Mouse (Mus musculus) left cerebral cortex, adult 2 months (tissue): ENCODE data around the gene Psg16. TPM values are rescaled to one million over a fixed set of nuclear protein-coding genes. Genes with fewer than 3 reads are reported as not detected.

Experiments used
- DNase-seq, 2 experiments: peaks; one replicate each; pipeline ENCODE4 v3.0.0; 2021 to 2022; ENCODE audit warnings: low spot score in 2 of 2, mixed read lengths in 1 of 2; ENCODE audit errors: extremely low spot score in 1 of 2
- H3K27ac ChIP-seq: fragments of 200-600 bp; 2 replicates; pipeline ENCODE4 v1.8.1; 2022
- H3K4me3 ChIP-seq: fragments of 200-600 bp; 2 replicates; pipeline ENCODE4 v1.8.1; 2022
- CTCF ChIP-seq: fragments of 200-600 bp; IDR thresholded peaks from 2 replicates; pipeline ENCODE4 v1.8.1; 2022; ENCODE audit warnings: antibody characterized with exemption, mild to moderate bottlenecking, moderate library complexity
- intact Hi-C: fragments of 180-260 bp; cut with DNase I; formaldehyde crosslinking; loops from one replicate; pipeline ENCODE4 v1.15.1; 2025
- total RNA-seq, 2 experiments: library from RNA; stranded (reverse); gene quantifications; 2 replicates each; pipeline ENCODE4 v1.2.3; 2021

Psg16 gene
- total RNA-seq, 2 experiments from 2014 or later, result 3.6 to 5.6 TPM

DNA sequence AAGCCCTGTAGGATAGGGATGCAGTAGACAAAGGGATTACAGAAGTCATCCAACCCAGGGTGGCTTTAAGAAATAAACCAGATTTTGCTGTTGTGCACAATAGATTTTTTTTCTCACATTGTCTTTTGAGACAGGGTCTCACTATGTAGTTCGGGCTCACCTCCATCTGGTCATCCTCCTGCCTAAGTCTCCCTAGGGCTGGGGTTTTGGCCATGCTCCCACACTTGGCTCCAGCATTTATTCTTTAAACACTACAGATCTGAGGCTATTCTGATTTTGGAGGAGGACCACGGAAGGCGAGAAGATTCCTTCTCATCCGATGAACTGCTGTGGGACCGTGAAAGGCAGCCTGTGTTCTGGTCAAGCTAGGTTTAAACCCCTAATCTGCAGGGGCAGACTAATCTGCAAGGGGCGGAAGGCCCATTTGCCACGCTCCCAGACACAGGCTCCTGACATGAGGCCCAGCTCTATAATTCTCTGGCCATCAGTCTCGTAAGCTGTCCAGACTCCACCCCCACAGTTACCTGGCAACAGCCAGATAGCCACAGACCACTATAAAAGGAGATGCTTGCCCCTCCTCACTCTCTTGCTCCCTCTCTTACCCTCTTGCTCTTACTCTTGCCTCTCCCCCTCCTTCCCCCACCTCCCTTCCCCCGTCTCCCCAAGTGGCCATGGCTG lies 35.7 kb upstream of the Psg16 start:
- Histone ChIP-seq H3K27ac (no peak overlapping the region), H3K4me3 (no peak overlapping the region)
- no peak for DNase-seq
- intact Hi-C loops, result no loop called here
- no peak for TF ChIP-seq CTCF

DNA sequence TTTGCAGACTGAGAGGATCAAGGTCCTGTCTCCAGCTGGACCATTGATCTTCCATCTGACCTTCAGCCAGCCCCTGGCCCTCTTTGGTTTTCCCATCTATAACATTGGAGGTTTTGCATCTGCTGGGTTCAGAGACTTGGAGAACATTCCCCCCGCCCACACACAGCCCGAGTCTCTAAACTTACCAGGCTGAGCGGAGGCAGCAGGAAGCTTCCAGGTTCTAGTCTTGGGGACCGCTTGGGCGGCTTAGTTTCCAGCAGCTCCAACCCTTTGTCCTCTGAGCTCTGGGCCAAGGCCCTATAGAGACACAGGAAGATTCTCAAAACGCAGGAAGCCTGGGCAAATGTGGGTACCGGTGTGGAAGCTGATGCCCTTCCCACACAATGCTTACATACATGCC lies 34.5 kb upstream of the Psg16 start:
- peak in 1 of 2 experiments; percentile 54 for DNase-seq
- TF ChIP-seq CTCF, result no peak
- intact Hi-C loops, result no loop called here
- 0 out of 2 replicates have a peak overlapping the region, but pooled peaks have one; percentile 47 for H3K27ac ChIP-seq
- no peak overlapping the region for H3K4me3 ChIP-seq

DNA sequence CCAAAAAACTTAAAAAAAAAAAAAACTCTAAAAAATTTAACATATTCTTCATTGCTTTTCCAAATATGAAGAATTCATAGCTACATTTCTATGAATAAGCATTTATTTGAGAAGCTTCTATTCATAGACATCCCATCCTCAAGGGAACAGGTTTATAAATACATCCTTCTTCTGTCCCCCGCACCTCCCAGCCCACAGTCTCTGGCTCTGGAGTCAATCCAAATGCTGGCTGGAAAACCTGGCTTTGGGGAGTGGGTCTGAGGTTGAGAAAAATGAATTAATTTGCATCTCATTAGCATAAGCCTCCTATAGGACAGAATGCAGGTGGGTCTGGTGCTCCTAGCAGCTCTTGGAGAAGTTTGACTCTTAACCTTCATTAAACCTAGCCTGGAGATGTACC lies 28.1 kb upstream of the Psg16 start:
- H3K27ac ChIP-seq, result peak overlapping the region; percentile 25; the same call in 1 of the 2 replicates
- intact Hi-C loops, result no loop called here

DNA sequence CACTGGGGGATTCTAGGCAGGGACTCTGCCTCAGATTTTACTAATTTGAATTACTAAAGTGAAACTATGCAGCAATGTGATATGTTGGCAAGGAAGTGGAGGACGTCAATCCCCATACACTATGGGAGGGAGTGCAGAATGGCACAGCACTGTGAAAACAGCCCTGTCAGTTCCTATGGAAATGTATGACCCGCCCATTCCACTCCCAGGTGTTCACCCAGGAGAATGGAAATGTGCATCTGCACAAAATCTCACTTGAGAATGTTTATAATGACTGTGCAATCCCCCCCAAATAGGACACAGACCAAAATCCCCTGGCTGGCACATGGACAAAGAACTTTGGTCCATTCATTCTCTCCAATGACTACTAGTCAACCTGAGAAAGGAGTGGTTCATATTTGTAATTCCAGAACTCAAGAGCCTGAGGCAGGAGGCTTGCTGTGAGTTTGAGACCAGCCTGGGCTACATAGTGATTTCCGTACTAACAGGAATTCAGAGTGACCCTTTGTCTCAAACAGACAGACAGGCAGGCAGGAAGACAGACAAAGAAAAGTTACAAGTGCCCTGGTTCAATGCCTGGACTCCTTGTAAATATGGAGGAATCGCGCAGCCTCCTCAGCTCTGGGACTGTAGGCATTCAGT lies 26.7 kb upstream of the Psg16 start:
- DNase-seq, result no peak
- intact Hi-C loops, result no loop called here
- no peak overlapping the region for H3K4me3 ChIP-seq
- H3K27ac ChIP-seq, result no peak overlapping the region
- TF ChIP-seq CTCF, result no peak

More for the DNA sequence above, 28.1 kb upstream of the Psg16 start:
- TF ChIP-seq CTCF, result no peak
- H3K4me3 ChIP-seq, result no peak overlapping the region
- peak in 1 of 2 experiments; percentile 58 for DNase-seq

DNA sequence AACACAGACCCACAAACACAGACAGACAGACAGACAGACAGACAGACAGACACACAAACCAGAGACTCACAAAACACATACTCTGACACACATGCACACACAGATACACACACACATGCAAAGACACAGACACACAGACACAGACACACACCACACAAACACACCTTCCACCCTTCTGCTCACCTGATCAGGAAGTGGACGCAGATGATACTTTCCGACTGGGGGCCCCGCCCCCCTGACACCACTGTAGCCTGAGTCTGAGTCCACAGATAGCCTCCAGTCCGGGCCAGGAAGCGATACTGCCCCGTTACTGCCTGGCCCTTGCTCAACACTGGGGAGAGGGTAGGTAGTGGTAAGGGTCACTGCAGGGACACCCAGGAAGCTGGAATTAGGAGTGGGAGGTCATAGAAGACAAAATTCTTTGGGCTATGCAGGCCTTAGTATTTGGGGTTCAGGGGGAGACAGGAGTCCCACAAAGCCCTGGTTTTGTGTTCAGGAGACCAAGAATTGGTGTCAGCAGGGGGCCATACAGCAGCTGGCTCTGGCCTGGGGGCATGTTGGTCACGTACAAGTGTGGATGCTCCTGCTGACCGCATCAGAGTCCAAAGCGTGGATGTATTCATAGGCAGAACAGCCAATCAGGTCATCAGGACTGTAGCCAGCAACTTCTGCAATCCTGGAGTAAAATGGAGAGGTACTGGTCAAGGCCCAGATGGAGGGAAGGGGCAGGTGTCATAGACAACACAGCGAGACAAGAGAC lies 25.2 kb upstream of the Psg16 start:
- Histone ChIP-seq H3K27ac (no peak overlapping the region), H3K4me3 (no peak overlapping the region)
- intact Hi-C loops, result no loop called here
- DNase-seq, result no peak
- TF ChIP-seq CTCF, result no peak

DNA sequence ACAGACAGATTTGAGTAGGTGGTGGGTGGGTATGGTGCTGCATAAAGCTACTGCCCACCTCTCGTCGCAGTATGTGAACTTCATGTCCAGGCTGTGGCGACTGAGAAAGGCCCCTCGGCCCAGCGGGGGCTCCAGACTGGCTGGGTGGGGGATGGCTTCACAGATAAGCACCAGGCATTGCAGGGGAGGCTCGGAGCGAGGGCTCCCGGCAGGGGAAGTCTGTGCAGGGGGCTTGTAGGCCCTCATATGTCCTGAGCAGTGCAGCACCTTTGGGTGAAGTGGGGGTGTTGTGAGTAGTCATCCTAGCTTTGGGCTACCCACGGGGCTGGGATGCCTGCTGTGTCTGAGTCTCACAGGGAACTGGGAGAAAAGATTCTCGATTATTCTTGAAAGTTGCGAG lies 23.3 kb upstream of the Psg16 start:
- Histone ChIP-seq H3K4me3 (no peak overlapping the region), H3K27ac (no peak overlapping the region)
- intact Hi-C loops, result loop anchor here (2.0 kb wide), 1 partner anchor 48 kb away; no protein-coding TSS in a partner anchor
- DNase-seq, result no peak
- TF ChIP-seq CTCF, result no peak

DNA sequence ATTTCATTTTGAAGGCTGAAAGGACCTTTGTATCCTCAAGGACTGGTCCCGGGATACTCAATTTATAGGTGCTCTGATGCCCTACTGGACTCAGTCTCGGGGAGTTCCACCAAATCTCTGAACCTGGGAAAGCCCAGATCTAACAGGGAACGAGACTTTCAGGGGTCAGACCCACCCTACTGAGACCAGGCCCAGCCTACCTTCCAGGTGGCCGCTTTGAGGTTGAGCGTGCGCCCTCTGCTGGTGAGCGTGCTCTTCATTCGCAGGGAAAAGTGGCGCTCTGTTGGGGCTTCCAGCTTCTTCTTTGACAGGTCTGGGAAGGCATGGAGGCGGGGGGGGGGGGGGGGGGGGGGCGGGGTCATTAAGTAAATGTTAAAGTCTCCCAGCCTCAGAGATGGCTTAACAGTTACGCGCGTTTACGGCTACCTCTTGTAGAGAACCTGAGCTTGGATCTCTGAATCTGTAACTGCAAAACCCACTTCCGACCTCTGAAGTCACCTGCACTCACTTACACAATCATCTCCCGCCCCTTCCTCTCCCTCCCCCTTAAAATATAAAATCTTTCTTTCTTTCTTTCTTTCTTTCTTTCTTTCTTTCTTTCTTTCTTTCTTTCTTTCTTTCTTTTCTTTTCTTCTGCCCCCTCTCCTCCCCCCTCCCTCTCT lies 22.8 kb upstream of the Psg16 start:
- intact Hi-C loops, result loop anchor here (2.0 kb wide), 1 partner anchor 48 kb away; no protein-coding TSS in a partner anchor
- DNase-seq, result peak; percentile 65 to 73

DNA sequence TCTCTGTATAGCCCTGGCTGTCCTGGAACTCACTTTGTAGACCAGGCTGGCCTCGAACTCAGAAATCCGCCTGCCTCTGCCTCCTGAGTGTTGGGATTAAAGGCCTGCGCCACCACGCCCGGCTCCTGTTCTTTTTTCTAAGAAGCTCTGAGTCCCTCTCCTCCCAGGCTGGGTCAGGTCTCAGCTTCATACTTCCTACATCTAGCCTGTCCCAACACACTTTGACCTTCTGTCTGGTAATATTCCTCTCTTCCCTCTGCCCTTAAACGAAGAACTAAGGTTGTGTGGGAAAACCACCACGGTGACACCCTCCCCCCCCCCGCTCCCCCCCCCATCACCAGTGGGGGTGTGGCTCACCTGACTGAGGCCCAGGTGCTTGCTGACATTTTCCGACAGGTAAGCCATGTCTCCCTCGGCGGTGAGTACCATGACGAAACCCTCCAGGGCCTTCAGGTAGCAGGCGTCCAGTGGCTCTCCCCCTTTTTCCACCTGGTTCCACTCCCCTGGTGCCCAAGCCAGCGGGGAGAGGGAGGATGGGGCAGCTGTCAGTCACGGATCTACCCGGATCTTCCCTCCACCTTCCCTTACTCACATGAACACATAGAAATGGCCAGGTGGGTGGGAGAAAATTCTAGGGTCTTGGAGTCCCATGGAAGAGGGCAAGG lies 19.4 kb upstream of the Psg16 start:
- Histone ChIP-seq H3K4me3 (no peak overlapping the region), H3K27ac (no peak overlapping the region)
- intact Hi-C loops, result no loop called here
- no peak for TF ChIP-seq CTCF
- DNase-seq, result peak in 1 of 2 experiments; percentile 7

More for the DNA sequence above, 22.8 kb upstream of the Psg16 start:
- H3K4me3 ChIP-seq, result no peak overlapping the region
- no peak overlapping the region for H3K27ac ChIP-seq
- TF ChIP-seq CTCF, result peak; percentile 69

DNA sequence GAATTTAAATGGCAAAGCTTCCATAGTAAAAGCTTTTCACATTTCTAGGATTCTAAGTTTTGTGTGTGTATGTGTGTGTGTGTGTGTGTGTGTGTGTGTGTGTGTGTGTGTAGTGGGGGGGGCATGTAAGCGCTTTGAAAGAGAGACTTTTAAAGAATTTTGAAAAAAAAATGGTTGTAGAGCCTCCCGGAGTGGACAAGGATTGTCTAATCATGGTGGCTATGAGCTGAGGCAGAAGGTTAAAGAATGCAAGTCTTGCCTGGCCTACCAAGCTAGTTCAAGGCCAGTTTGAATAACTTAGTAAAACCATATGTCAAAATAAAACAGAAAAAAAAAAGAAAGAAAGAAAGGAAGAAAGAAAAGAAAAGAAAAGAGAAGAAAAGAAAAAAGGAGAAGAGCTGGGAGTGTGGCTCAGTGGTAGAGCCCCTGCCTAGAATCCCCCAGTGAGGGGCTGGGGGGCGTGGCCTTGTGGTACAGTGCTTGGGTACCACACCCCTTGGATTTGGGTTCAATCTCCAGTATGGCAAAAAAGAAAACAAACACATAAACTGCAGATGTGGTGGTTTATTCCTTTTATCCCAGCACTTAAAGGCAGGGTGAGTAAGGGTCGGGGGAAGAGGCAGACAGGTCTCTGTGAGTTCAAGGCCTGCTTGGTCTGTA lies 18.4 kb upstream of the Psg16 start:
- peak in 1 of 2 experiments; percentile 8 for DNase-seq
- no peak for TF ChIP-seq CTCF
- Histone ChIP-seq H3K4me3 (peak overlapping the region; percentile 59), H3K27ac (peak overlapping the region; percentile 94)
- intact Hi-C loops, result no loop called here

DNA sequence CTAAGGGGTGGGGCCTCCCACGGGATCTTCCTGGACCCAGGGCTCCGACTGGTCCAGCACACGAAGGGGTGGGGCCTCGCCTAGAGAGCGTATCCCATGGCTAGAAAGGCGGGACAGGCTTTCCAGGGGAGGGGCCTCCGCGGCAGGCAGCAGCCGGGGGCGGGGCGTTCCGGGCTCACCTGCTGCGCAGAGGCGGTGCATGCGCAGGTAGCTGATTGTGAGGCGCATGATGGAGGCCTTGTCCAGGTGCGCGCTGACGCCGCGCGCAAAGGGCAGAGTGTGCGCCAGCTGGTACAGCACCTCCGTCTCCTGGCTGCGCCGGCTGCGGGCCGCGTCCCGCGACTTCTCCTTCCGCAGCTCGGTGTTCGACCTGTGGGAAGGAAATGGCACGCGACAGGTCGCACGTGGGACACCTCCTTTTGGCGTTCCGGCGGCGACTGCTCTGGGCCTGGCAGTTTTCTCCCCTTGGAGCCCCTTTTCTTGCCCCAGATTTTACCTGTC lies 17.7 kb upstream of the Psg16 start:
- peak overlapping the region; percentile 94 for H3K27ac ChIP-seq
- intact Hi-C loops, result loop anchor here (2.0 kb wide), 1 partner anchor 29 kb away; the partner anchor contains the start of gene Ppp5c
- peak overlapping the region; percentile 59 for H3K4me3 ChIP-seq
- TF ChIP-seq CTCF, result no peak
- peak; percentile 90 to 92 for DNase-seq
